Mouse (Mus musculus): ENCODE data around the gene Tpp1. TPM values are rescaled to one million over a fixed set of nuclear protein-coding genes. Genes with fewer than 3 reads are reported as not detected.

The Tpp1 gene
- 10 to 100 TPM in 1 of 2 experiments, 1 to 10 TPM in 1; 7.0 to 47.4 TPM for polyA plus RNA-seq (2012; fragmentation: generic; extraction: Trizol)

GRCm38 (mm10) chr7:105751491-105752433 lies at the start of gene Tpp1:
Gene Tpp1, minus strand, starts transcription at chr7:105752235.

DNA sequence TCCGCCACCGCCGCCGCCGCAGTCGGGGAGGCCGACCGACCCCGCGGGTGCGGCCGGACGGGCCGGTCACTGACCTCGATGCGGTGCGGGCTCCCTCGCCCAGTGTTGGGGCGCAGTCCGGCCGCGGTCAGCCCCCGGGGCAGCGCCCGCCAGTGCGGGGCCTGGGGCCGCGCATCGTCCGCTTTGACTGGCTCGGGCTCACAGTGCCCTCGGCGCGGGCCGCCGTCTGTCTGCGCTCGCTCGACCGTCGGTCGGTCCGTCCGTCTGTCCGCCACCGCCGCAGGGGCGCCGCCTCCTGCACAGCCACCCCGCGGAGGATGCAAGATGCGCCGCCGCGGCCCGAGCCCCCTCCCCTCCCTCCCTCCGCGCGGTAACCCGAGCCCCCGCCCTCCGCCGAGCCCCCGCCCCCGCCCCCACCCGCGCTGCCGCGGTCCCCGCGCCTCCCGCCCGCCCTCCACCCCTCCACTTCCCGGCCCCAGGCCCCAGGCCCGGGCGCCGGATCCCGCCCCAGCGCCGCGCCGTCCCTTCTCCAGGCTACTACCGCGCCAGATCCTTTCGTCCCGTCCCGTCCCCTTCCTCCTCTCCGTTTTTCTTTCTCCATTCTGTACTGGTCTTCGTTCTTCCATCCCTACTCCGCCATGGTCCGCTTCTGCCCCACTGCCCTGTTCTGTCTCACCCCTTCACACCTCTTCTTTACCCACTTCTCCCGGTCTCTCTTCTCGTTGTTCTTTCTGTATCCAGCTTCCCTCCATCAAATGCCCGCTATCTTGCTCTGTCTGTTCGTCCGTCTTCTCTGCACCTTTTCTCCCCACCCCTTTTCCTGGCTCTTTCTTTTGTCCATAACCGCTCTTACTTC lies 35.5 kb upstream of the Tpp1 start, which contains the start of gene Dchs1:
Dchs1 (minus strand) TSS at position 370 of the 856 bp plus-strand sequence.

GRCm38 (mm10) chr7:105743926-105744590 lies 8.0 kb downstream of the Tpp1 start, which contains the start of gene Taf10:
Gene Taf10, minus strand, starts transcription at chr7:105744361.

GRCm38 (mm10) chr7:105736911-105737521 lies 15.0 kb downstream of the Tpp1 start, which contains the start of gene Rrp8:
Gene Rrp8, minus strand, starts transcription at chr7:105737385.

DNA sequence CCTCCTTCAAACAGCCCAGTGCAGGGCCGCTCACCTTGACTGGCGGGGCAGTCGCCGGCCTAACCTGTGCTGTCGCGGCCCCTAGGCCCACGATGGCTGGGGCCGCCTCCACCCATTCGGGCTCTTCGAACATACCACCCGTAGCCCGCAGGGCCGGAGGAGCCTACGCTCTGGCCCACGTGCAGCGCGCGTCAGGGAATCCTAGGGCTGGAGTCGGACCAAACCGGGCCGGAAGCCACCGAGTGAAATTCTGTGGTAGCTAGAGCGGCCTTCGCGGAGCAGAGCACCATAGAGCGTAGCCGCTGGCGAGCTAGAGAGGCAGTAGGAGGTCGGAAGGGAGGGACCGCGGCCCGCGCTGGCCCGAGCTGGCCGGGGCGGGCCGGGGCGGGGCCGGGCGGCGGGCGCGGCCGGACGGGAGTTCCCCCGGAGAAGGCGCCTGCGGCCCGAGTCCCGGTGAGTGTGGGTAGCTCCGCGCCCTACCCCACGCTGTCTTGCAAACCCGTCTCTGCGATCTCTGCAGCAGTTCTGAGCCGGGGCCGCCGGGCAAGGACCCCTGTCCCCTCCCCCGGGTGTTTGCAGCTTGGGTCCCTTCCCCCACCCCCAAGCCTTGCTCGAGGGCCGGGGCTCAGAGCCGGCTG lies 15.7 kb downstream of the Tpp1 start, which contains the start of gene Ilk:
Ilk (plus strand) TSS at position 329 of the 638 bp plus-strand sequence.

Other genes starting within 250 kb of the Tpp1 start
- gene Smpd1, start 197.9 kb downstream of the Tpp1 start, polyA plus RNA-seq (2012; fragmentation: generic; extraction: Trizol) = 10 to 100 TPM; 32.0 to 79.2 TPM
- gene Apbb1, start 170.6 kb downstream of the Tpp1 start, polyA plus RNA-seq (2012; fragmentation: generic; extraction: Trizol) = 10 to 100 TPM; 28.1 to 45.2 TPM
- 1 to 10 TPM in 1 of 2 experiments, under 1 TPM in 1; 0.11 to 1.8 TPM for gene Hpx, start 152.1 kb downstream of the Tpp1 start, polyA plus RNA-seq (2012; fragmentation: generic; extraction: Trizol)
- gene Trim3, start 118.7 kb downstream of the Tpp1 start, polyA plus RNA-seq (2012; fragmentation: generic; extraction: Trizol) = 10 to 100 TPM; 18.4 to 39.5 TPM
- 100 to 1,000 TPM; 161 to 212 TPM for gene Timm10b, start 112.2 kb downstream of the Tpp1 start, polyA plus RNA-seq (2012; fragmentation: generic; extraction: Trizol)
- 10 to 100 TPM; 43.3 to 46.2 TPM for gene Arfip2, start 111.8 kb downstream of the Tpp1 start, polyA plus RNA-seq (2012; fragmentation: generic; extraction: Trizol)
- gene Gm45799, start 111.7 kb downstream of the Tpp1 start, polyA plus RNA-seq (2012; fragmentation: generic; extraction: Trizol) = 10 to 100 TPM; 52.9 to 60.4 TPM
- gene Dnhd1, start 101.4 kb downstream of the Tpp1 start, polyA plus RNA-seq (2012; fragmentation: generic; extraction: Trizol) = 1 to 10 TPM in 1 of 2 experiments, under 1 TPM in 1; 0.27 to 3.4 TPM
- 100 to 1,000 TPM; 185 to 199 TPM for gene Ilk, start 15.6 kb downstream of the Tpp1 start, polyA plus RNA-seq (2012; fragmentation: generic; extraction: Trizol)
- gene Rrp8, start 14.8 kb downstream of the Tpp1 start, polyA plus RNA-seq (2012; fragmentation: generic; extraction: Trizol) = 10 to 100 TPM; 13.0 to 19.8 TPM
- 100 to 1,000 TPM; 243 to 661 TPM for gene Taf10, start 7.9 kb downstream of the Tpp1 start, polyA plus RNA-seq (2012; fragmentation: generic; extraction: Trizol)
- gene Dchs1, start 35.4 kb upstream of the Tpp1 start, polyA plus RNA-seq (2012; fragmentation: generic; extraction: Trizol) = under 1 TPM; 0.05 to 0.97 TPM
- 100 to 1,000 TPM; 396 to 429 TPM for gene Mrpl17, start 58.9 kb upstream of the Tpp1 start, polyA plus RNA-seq (2012; fragmentation: generic; extraction: Trizol)
- gene Gm4070, start 201.7 kb upstream of the Tpp1 start, polyA plus RNA-seq (2012; fragmentation: generic; extraction: Trizol) = under 1 TPM in 1 of 2 experiments, not detected in 1; 0.01 TPM